Mouse (Mus musculus) hematopoietic stem cell, adult 5-6 weeks (primary cell): ENCODE results near the gene Nt5c1b. TPM values are rescaled to one million over a fixed set of nuclear protein-coding genes. Genes with fewer than 3 reads are reported as not detected.

Experiments used
- ATAC-seq, 2 experiments: fragments of 125-278 bp in 1 of 2; replicated peaks in 1 of 2; 2 replicates each; pipeline ENCODE4 v1.8.0; 2016 to 2017; ENCODE audit warnings: inconsistent platforms in 2 of 2, mild to moderate bottlenecking in 2 of 2, moderate number of reproducible peaks in 2 of 2, low read depth in 1 of 2, moderate TSS enrichment in 1 of 2; ENCODE audit not compliant: low FRiP score in 2 of 2, poor library complexity in 2 of 2, severe bottlenecking in 2 of 2, insufficient read depth in 1 of 2, low TSS enrichment in 1 of 2
- total RNA-seq: library from RNA; stranded (forward); fragments of 172-1452, 232-1000 nt; gene quantifications from 2 replicates; pipeline ENCODE4 v1.2.3, GENCODE M21; 2017

Nt5c1b gene
- total RNA-seq = not detected in 2 replicates

- no peak for ATAC-seq
Measured at GRCm38 (mm10) chr12:10369673-10370072, at the start of gene Nt5c1b. TSS of gene Nt5c1b (plus strand) at chr12:10369973.

DNA sequence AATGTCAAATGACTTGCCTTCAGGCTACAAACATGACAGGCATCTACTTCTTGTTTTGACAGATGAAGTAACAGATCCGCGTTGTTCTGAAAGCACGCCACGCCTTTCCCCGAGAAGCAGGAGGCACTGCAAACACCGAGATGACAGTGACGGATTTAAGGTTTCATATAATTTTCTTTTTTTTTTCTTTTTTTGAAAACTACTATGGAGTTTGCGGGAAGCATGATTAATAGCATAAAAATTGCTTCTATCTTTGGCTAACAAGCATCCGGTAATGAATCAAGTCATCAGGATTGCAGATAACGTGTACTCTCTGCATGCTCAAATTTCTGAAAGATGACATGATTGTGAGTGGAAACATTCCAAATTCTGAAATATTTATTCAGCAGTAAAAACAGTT, 42.1 kb upstream of the Nt5c1b start:
- ATAC-seq = no peak

DNA sequence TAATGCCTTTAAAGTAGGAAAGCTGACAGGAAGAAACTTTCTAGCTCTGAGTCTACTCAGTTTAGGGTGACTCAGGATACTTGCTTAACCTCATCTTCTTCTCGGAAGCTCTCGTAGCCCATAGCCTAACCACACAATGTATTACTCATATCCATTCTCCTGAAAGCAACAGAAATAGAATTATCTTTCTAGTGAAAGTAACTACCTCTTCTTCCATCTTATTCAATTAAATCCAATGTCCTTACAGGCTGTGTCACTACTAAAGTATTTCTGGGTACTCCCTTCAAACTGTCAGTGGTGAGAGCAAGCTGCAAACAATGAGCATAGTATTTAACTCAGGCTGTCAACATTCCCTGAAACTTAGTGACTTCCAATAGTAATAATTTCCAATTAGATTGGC, 40.3 kb upstream of the Nt5c1b start:
- ATAC-seq = no peak

- ATAC-seq = no peak
Measured at GRCm38 (mm10) chr12:10340604-10341003, 29.2 kb upstream of the Nt5c1b start.

DNA sequence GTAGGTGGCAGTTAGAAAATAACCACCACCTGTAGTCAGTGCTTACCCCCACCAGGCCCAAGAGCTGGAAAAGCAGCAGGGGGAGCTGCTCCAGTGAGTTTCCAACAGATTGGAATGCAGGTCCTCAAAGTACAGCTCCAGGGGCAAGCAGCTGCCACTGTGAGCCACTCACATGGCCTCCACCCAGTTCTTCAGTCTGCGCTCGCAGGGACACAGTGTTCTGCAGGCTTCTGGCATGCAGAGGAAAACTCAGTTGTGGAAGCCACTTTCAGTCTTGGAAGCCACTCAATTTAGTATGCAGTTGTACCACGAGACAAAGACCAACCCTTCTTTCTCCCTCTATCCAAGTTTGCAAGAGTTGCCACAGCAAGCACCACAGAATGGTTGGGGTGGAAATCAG, 19.1 kb upstream of the Nt5c1b start:
- ATAC-seq = no peak

DNA sequence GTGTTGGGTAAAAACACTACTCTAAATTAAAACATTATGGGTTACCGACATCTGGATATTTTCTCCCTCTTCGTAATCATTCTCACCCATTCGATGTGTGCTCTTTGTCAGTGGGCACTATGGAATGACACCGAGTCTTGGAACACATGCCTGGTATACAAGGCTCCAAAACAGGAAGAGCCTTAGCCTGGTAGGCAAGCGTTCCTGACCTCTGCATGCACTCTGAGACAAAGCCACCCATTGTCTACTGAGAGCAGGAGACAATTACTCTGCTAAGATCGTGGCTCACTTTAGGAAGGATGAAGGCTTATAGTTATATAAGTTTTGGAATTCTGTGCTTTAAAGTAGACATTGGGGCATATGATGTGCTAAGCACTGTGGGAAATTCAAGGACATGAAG, 12.0 kb upstream of the Nt5c1b start:
- no peak for ATAC-seq

GRCm38 (mm10) chr12:10390671-10391441, 21.1 kb downstream of the Nt5c1b start, which contains the start of gene Rdh14:
TSS of gene Rdh14 (plus strand) at chr12:10390772.
- peak; percentile 98 to 99 for ATAC-seq

GRCm38 (mm10) chr12:10400788-10401187, 31.0 kb downstream of the Nt5c1b start:
- ATAC-seq = no peak

DNA sequence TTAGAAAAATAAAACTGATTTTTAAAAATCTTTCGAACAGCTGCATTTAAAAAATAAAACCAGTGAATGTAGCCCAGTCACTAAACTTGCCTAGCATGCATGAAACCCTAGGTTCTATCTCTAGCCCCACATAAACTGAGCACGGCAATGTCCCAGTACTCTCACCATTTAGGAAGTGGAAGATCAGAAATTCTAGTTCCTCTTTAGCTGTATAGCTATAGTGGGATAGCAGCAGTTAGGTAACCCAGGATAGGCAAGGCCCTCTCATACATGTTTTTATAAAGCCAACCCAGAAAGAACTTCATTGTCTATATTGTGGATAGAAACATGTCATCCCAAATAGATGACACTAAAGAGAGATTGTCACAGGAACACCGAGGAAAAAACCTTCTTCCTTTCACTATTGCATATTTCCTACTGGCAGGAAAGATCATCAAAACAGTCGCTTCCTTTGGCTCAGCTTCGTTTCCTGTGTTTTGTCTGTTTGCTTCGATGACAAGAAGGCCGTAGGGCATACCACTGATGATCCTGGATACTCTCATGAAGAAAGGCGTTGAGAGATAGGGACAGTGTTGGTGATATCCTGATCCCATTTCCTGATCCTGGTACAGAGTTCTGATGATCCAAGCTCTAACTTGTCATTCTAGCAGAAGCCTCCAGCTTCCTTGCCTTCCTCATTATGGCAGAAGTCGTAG, 32.8 kb downstream of the Nt5c1b start:
- ATAC-seq = no peak

GRCm38 (mm10) chr12:10410511-10411179, 40.9 kb downstream of the Nt5c1b start:
- no peak for ATAC-seq

DNA sequence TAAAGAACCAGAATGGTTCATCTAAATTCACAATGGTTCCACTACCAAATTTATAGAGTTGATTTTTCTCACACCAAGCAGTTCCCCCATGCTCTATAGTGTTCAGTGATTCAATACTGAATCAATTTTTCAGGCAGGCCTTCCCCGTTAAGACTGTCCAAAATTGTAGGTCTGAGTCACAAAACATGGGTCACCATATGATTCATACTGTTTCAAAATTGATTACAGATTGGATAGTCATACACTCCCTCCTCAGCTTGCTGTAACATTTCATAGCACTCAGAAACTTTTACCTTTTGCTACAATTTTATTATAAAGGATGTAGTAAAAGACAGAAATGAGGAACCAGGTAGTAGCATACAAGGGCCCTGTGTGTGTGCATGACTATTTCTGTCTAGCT, 41.7 kb downstream of the Nt5c1b start:
- ATAC-seq = no peak

GRCm38 (mm10) chr12:10422347-10422746, 52.6 kb downstream of the Nt5c1b start:
- no peak for ATAC-seq

- no peak for ATAC-seq
Measured at GRCm38 (mm10) chr12:10425982-10426863, 56.5 kb downstream of the Nt5c1b start.

DNA sequence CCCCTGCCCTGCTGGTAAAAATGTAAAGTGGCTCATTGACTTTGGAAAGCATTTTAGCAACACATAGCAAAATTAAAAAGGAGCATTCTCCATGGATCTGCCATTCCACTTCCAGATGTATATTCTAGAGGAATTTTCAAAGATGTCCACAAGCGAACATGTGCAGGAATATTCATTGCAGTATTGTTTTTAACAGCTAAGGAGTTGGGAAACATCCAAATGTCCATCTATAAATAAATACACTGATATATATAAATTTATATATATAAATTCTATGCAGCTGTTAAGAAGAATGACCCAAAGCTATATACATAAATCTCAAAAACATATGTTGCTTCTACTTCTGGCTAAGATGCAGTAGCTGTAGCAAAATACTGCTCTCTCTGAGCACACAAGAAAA, 61.2 kb downstream of the Nt5c1b start:
- no peak for ATAC-seq

- ATAC-seq = peak; percentile 71 to 88; a peak in 3 of 4 replicates
Measured at GRCm38 (mm10) chr12:10438054-10439001, 68.6 kb downstream of the Nt5c1b start.
